Mouse (Mus musculus) cerebellum, adult 2 months (tissue): Measurements from ENCODE around the gene Smchd1.

ENCODE experiments used
- CTCF ChIP-seq: fragments of 200-500 bp; IDR thresholded peaks from 2 replicates; pipeline ENCODE4 v1.5.1; 2011; ENCODE audit warnings: low read depth, mild to moderate bottlenecking, control low read depth, low read length, moderate library complexity, borderline replicate concordance; ENCODE audit not compliant: insufficient read depth
- POLR2A ChIP-seq: fragments of 200-500 bp; IDR thresholded peaks from 2 replicates; pipeline ENCODE4 v1.6.1; 2011; ENCODE audit warnings: low read length, control low read depth, borderline replicate concordance; ENCODE audit not compliant: insufficient read depth

GRCm38 (mm10) chr17:71348188-71348587 is 127.0 kb downstream of the Smchd1 start:
- TF ChIP-seq CTCF (no peak), POLR2A (no peak)
